Mouse (Mus musculus) spleen, postnatal 36 days (tissue): ENCODE measurements around the gene Gm10073.
"Not testable (repeated sequence)": the region's sequence is repeated elsewhere in the genome, so short reads cannot be mapped to it uniquely, and the experiment has no call there.

ENCODE experiments used
- DNase-seq, 2 experiments: peaks; one replicate each; pipeline ENCODE4 v3.0.0; 2022; ENCODE audit warnings: low spot score in 2 of 2, mixed read lengths in 1 of 2

Gm10073 gene

GRCm38 (mm10) chr8:106599265-106599979 is 26.2 kb upstream of the Gm10073 start:
- no peak for DNase-seq

- DNase-seq = no peak
These were observed 23.8 kb upstream of the Gm10073 start for GRCm38 (mm10) chr8:106597067-106597466.

GRCm38 (mm10) chr8:106595623-106596022 is 22.4 kb upstream of the Gm10073 start:
- not testable (repeated sequence) for DNase-seq

- no peak for DNase-seq
These were observed 19.2 kb upstream of the Gm10073 start for GRCm38 (mm10) chr8:106592458-106592857.

- no peak for DNase-seq
These were observed 15.5 kb upstream of the Gm10073 start for GRCm38 (mm10) chr8:106588443-106589431.

GRCm38 (mm10) chr8:106586896-106587295 is 13.6 kb upstream of the Gm10073 start:
- no peak for DNase-seq

GRCm38 (mm10) chr8:106585671-106586037 is 12.4 kb upstream of the Gm10073 start:
- no peak for DNase-seq

- DNase-seq = no peak
These were observed 11.8 kb upstream of the Gm10073 start for GRCm38 (mm10) chr8:106584942-106585670.

GRCm38 (mm10) chr8:106581344-106582088 is 8.3 kb upstream of the Gm10073 start:
- no peak for DNase-seq

GRCm38 (mm10) chr8:106579510-106579909 is 6.2 kb upstream of the Gm10073 start:
- DNase-seq = no peak

- DNase-seq = no peak
These were observed 3.7 kb upstream of the Gm10073 start for GRCm38 (mm10) chr8:106576849-106577555.

GRCm38 (mm10) chr8:106574283-106574682 is 1.0 kb upstream of the Gm10073 start:
- DNase-seq = no peak

GRCm38 (mm10) chr8:106572175-106572574 is 1.1 kb downstream of the Gm10073 start:
- not testable (repeated sequence) for DNase-seq

GRCm38 (mm10) chr8:106571551-106572172 is 1.6 kb downstream of the Gm10073 start:
- DNase-seq = no peak

- DNase-seq = no peak
These were observed 2.9 kb downstream of the Gm10073 start for GRCm38 (mm10) chr8:106570386-106570785.

GRCm38 (mm10) chr8:106569006-106569405 is 4.3 kb downstream of the Gm10073 start:
- DNase-seq = no peak

- peak; percentile 40 to 42 for DNase-seq
These were observed 9.5 kb downstream of the Gm10073 start for GRCm38 (mm10) chr8:106563691-106564182.

GRCm38 (mm10) chr8:106561097-106561865 is 12.0 kb downstream of the Gm10073 start:
- DNase-seq = peak; percentile 62 to 65

- no peak for DNase-seq
These were observed 13.4 kb downstream of the Gm10073 start for GRCm38 (mm10) chr8:106559844-106560243.
